Mouse (Mus musculus): ENCODE results near the gene S100a3. TPM values are rescaled to one million over a fixed set of nuclear protein-coding genes. Genes with fewer than 3 reads are reported as not detected.

S100a3 gene
- total and polyA plus RNA-seq, 3 experiments: 0.03 to 0.04 TPM; not detected in 1

GRCm38 (mm10) chr3:90600458-90601195 is 40.2 kb downstream of the S100a3 start:
- Histone ChIP-seq H3K27me3 (ENCODE audit: control insufficient read depth in 1 of 2, insufficient read depth in 2 of 2, low read length in 2 of 2) (peaks cover 0 to 1% of the 10 kb centered on the region in 2 experiments; a peak in 1 of 4 replicates), H3K79me2 (ENCODE audit: control insufficient read depth, insufficient read depth, low read length, poor library complexity) (no peaks in the 10 kb centered on the region), H3K4me3 (ENCODE audit: control insufficient read depth in 1 of 2, insufficient read depth in 1 of 2, low read depth in 2 of 2, low read length in 2 of 2) (no peak overlapping the region), H3K36me3 (ENCODE audit: control insufficient read depth in 1 of 2, insufficient read depth in 2 of 2, low read length in 2 of 2) (peaks cover 0 to 18% of the 10 kb centered on the region in 2 experiments; a peak in 2 of 4 replicates), H3K27ac (ENCODE audit: control insufficient read depth, low read depth, low read length) (no peak overlapping the region), H3K9ac (ENCODE audit: control insufficient read depth, low read depth, low read length, poor library complexity, severe bottlenecking) (no peak overlapping the region), H3K9me3 (replicated peaks; ENCODE audit: insufficient read depth, low read length) (no peaks in the 10 kb centered on the region), H3K4me1 (ENCODE audit: control insufficient read depth in 1 of 2, insufficient read depth in 2 of 2, low read length in 2 of 2) (peaks cover 8 to 23% of the 10 kb centered on the region in 2 experiments)
- no peak for DNase-seq (ENCODE audit: low read depth, low spot score)
- TF ChIP-seq TBP (IDR thresholded peaks at IDR 0.05; ENCODE audit: low read depth, low read length) (no peak), MYB (IDR thresholded peaks at IDR 0.05; ENCODE audit: low read depth, low read length) (no peak), ZMIZ1 (IDR thresholded peaks at IDR 0.05; ENCODE audit: low read depth, low read length) (no peak), USF2 (IDR thresholded peaks at IDR 0.05; ENCODE audit: borderline replicate concordance in 1 of 2, insufficient read depth in 1 of 2, low read depth in 1 of 2, low read length in 2 of 2) (no peak)

DNA sequence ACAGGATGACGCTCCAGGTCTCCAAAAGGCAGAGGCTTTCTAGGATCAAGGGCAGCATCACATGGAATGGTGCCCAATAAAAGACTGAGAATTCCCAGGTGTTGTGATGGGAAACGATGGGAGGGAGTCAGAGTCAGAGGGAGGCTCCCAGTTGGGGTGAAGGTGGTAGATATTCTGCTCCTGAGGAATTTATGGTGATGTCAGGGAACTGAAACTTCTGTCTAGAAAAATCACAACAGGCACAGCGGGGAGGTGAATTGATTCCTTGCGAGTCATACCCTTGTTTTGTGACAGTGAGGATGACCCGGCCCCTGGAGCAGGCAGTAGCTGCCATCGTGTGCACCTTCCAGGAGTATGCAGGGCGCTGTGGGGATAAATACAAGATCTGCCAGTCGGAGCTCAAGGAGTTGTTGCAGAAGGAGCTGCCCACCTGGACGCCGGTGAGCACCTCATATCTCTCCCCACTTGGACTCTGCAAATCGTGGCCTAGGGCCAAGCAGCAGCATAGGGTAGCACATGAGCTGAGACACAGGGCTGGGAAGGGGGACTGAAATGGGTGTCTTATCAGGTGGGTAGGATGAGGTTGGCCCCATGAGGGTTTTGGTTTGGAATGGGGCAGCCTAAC is 41.2 kb downstream of the S100a3 start, which contains the start of gene Gm42674:
TSS of gene Gm42674 (plus strand) at position 419 of the 625 bp plus-strand sequence.
- Histone ChIP-seq H3K9me3 (replicated peaks; ENCODE audit: insufficient read depth, low read length) (no peaks in the 10 kb centered on the region), H3K9ac (ENCODE audit: control insufficient read depth, low read depth, low read length, poor library complexity, severe bottlenecking) (no peak within 1 kb of the TSS), H3K4me1 (ENCODE audit: control insufficient read depth in 1 of 2, insufficient read depth in 2 of 2, low read length in 2 of 2) (peaks cover 8 to 23% of the 10 kb centered on the region in 2 experiments), H3K79me2 (ENCODE audit: control insufficient read depth, insufficient read depth, low read length, poor library complexity) (no peaks in the 10 kb centered on the region), H3K27me3 (ENCODE audit: control insufficient read depth in 1 of 2, insufficient read depth in 2 of 2, low read length in 2 of 2) (peaks cover 0 to 1% of the 10 kb centered on the region in 2 experiments; a peak in 1 of 4 replicates), H3K36me3 (ENCODE audit: control insufficient read depth in 1 of 2, insufficient read depth in 2 of 2, low read length in 2 of 2) (peaks cover 0 to 19% of the 10 kb centered on the region in 2 experiments; a peak in 2 of 4 replicates), H3K27ac (ENCODE audit: control insufficient read depth, low read depth, low read length) (no peak within 1 kb of the TSS), H3K4me3 (ENCODE audit: control insufficient read depth in 1 of 2, insufficient read depth in 1 of 2, low read depth in 2 of 2, low read length in 2 of 2) (no peak within 1 kb of the TSS)
- DNase-seq (ENCODE audit: low read depth, low spot score): no peak
- TF ChIP-seq MYB (IDR thresholded peaks at IDR 0.05; ENCODE audit: low read depth, low read length) (no peak), GATA1 (IDR thresholded peaks at IDR 0.05; ENCODE audit: low read depth, low read length) (no peak), POLR2A (IDR thresholded peaks at IDR 0.05; ENCODE audit: control insufficient read depth in 1 of 2, insufficient read depth in 1 of 2, low read depth in 1 of 2, low read length in 2 of 2, poor library complexity in 1 of 2) (no peak), RAD21 (IDR thresholded peaks at IDR 0.05; ENCODE audit: low read depth, low read length) (no peak), GABPA (IDR thresholded peaks at IDR 0.05; ENCODE audit: low read depth, low read length) (no peak), MAX (IDR thresholded peaks at IDR 0.05; ENCODE audit: low read length) (no peak), MAZ (IDR thresholded peaks at IDR 0.05; ENCODE audit: low read depth, low read length) (no peak), ZC3H11A (IDR thresholded peaks at IDR 0.05; ENCODE audit: low read depth, low read length) (no peak), USF2 (IDR thresholded peaks at IDR 0.05; ENCODE audit: borderline replicate concordance in 1 of 2, insufficient read depth in 1 of 2, low read depth in 1 of 2, low read length in 2 of 2) (no peak), ETS1 (IDR thresholded peaks at IDR 0.05; ENCODE audit: low read depth, low read length) (no peak), CTCF (IDR thresholded peaks at IDR 0.05 in 2 of 3, conservative IDR thresholded peaks at IDR 0.05 in 1 of 3; ENCODE audit: control insufficient read depth in 1 of 3, insufficient read depth in 1 of 3, low read depth in 2 of 3, low read length in 3 of 3, poor library complexity in 1 of 3, severe bottlenecking in 1 of 3) (no peak), KAT2A (conservative IDR thresholded peaks at IDR 0.05; ENCODE audit: low read depth, low read length) (no peak), ZKSCAN1 (IDR thresholded peaks at IDR 0.05; ENCODE audit: low read depth, low read length) (no peak), ZMIZ1 (IDR thresholded peaks at IDR 0.05; ENCODE audit: low read depth, low read length) (no peak), ZNF384 (IDR thresholded peaks at IDR 0.05; ENCODE audit: low read depth, low read length) (no peak), SMC3 (IDR thresholded peaks at IDR 0.05; ENCODE audit: low read depth, low read length) (no peak), USF1 (IDR thresholded peaks at IDR 0.05; ENCODE audit: low read depth, low read length) (no peak), MAFK (IDR thresholded peaks at IDR 0.05; ENCODE audit: borderline replicate concordance, low read depth, low read length) (no peak), EP300 (IDR thresholded peaks at IDR 0.05; ENCODE audit: low read depth in 1 of 2, low read length in 2 of 2) (no peak), TAL1 (IDR thresholded peaks at IDR 0.05; ENCODE audit: low read length) (no peak)
